Mouse (Mus musculus) hindbrain, embryonic 14.5 days (tissue): ENCODE measurements at regions not wholly inside any gene's neighbourhood (a gene's known extent, or its start where the extent isn't known, plus 50 kb on each side); places are given as distances from the start of the nearest gene placed in this dataset.

ENCODE experiments used
- ATAC-seq: fragments of 200-750 bp; cut with Nextera tagmentation; 2 replicates; pipeline ENCODE4 v1.8.0; 2017; ENCODE audit warnings: moderate number of reproducible peaks, mild to moderate bottlenecking, moderate TSS enrichment, moderate library complexity; ENCODE audit not compliant: low FRiP score
- DNase-seq: peaks from one replicate; pipeline ENCODE4 v3.0.0-alpha.2; 2015; ENCODE audit warnings: low spot score
- H3K27ac ChIP-seq: fragments of 300-500 bp; sonication (generic); 2 replicates; pipeline ENCODE4 v1.5.1; 2014; ENCODE audit warnings: mild to moderate bottlenecking, moderate library complexity
- H3K27me3 ChIP-seq: fragments of 300-500 bp; sonication (generic); 2 replicates; pipeline ENCODE4 v1.6.1; 2014; ENCODE audit warnings: mild to moderate bottlenecking, low read length, mixed read lengths; ENCODE audit not compliant: control insufficient read depth, insufficient read depth
- H3K36me3 ChIP-seq: fragments of 300-500 bp; sonication (generic); replicated peaks from 2 replicates; pipeline ENCODE4 v1.6.1; 2014; ENCODE audit not compliant: control insufficient read depth, insufficient read depth
- H3K4me1 ChIP-seq: fragments of 300-500 bp; sonication (generic); replicated peaks from 2 replicates; pipeline ENCODE4 v1.6.1; 2014; ENCODE audit warnings: antibody characterized with exemption, low read length, mixed read lengths; ENCODE audit not compliant: control insufficient read depth, insufficient read depth
- H3K4me2 ChIP-seq: fragments of 300-500 bp; sonication (generic); replicated peaks from 2 replicates; pipeline ENCODE4 v1.6.1; 2014; ENCODE audit warnings: mild to moderate bottlenecking, moderate library complexity
- H3K4me3 ChIP-seq: fragments of 300-500 bp; sonication (generic); replicated peaks from 2 replicates; pipeline ENCODE4 v1.5.1; 2014; ENCODE audit warnings: mild to moderate bottlenecking, low read length
- H3K9ac ChIP-seq: fragments of 300-500 bp; sonication (generic); 2 replicates; pipeline ENCODE4 v1.6.1; 2014
- H3K9me3 ChIP-seq: fragments of 300-500 bp; sonication (generic); 2 replicates; pipeline ENCODE4 v1.6.1; 2016; ENCODE audit warnings: low read length; ENCODE audit not compliant: control insufficient read depth
- WGBS: fragments of 180-500 bp; shearing (Covaris S2); extraction: QIAGEN DNeasy Blood & Tissue Kit; methylation state at CpG from one replicate; pipeline ENCODE4 v1.1.7; 2014; 5-methylcytosine and 5-hydroxymethylcytosine counted together

GRCm38 (mm10) chr2:75756704-75757638 is 52.5 kb upstream of the Nfe2l2 start:
- Histone ChIP-seq H3K36me3 (no peaks in the 10 kb centered on the region), H3K27me3 (no peaks in the 10 kb centered on the region), H3K4me2 (no peak overlapping the region), H3K27ac (no peak overlapping the region), H3K4me3 (no peak overlapping the region), H3K9ac (no peak overlapping the region), H3K9me3 (no peaks in the 10 kb centered on the region), H3K4me1 (no peaks in the 10 kb centered on the region)
- ATAC-seq = no peak
- DNase-seq = no peak
- WGBS = 75% methylated on average over 16 of the region's 16 CpGs

DNA sequence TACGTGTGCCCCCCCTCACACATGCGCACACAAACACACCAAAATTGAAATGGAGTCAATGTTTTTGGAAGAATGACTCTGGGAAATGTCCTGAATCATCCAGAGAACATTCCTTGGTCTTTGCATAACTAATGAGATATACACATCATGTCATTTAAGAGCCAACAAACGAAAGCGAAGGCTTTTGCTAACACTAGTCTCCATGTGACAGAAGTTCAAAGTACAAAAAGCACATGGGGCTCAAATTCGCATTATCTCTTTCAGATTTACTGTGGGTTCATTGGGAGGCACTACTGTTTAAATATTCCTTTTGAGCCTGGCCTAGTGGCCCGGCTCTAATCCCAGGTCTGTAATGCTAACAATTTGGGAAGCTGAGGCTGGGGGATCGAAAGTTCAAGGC is 50.2 kb upstream of the Nfe2l2 start:
- Histone ChIP-seq H3K9ac (no peak overlapping the region), H3K27ac (no peak overlapping the region), H3K27me3 (no peaks in the 10 kb centered on the region), H3K9me3 (no peaks in the 10 kb centered on the region), H3K4me2 (no peak overlapping the region), H3K36me3 (no peaks in the 10 kb centered on the region), H3K4me1 (no peaks in the 10 kb centered on the region), H3K4me3 (no peak overlapping the region)
- 93% methylated on average over 7 of the region's 7 CpGs for WGBS
- ATAC-seq (no peak), DNase-seq (no peak)
